Mouse (Mus musculus) limb, embryonic 11.5 days (tissue): Measurements from ENCODE around the gene Sdad1. TPM values are rescaled to one million over a fixed set of nuclear protein-coding genes. Genes with fewer than 3 reads are reported as not detected.

ENCODE experiments used
- ATAC-seq: fragments of 200-750 bp; cut with Nextera tagmentation; 2 replicates; pipeline ENCODE4 v1.8.0; 2017; ENCODE audit warnings: low read depth; ENCODE audit not compliant: insufficient number of reproducible peaks, low FRiP score, low TSS enrichment
- DNase-seq: peaks from one replicate; pipeline ENCODE4 v3.0.0-alpha.2; 2015; ENCODE audit warnings: low spot score
- H3K27ac ChIP-seq: fragments of 300-500 bp; sonication (generic); replicated peaks from 2 replicates; pipeline ENCODE4 v1.5.1; 2014; ENCODE audit warnings: low read depth, mild to moderate bottlenecking, low read length
- H3K27me3 ChIP-seq: fragments of 300-500 bp; sonication (generic); 2 replicates; pipeline ENCODE4 v1.6.1; 2014; ENCODE audit warnings: mild to moderate bottlenecking, low read length, mixed read lengths; ENCODE audit not compliant: control insufficient read depth, insufficient read depth
- H3K36me3 ChIP-seq: fragments of 300-500 bp; sonication (generic); 2 replicates; pipeline ENCODE4 v1.6.1; 2014; ENCODE audit warnings: mild to moderate bottlenecking, low read length, moderate library complexity, mixed read lengths; ENCODE audit not compliant: control insufficient read depth, insufficient read depth
- H3K4me1 ChIP-seq: fragments of 300-500 bp; sonication (generic); 2 replicates; pipeline ENCODE4 v1.6.1; 2014; ENCODE audit warnings: low read length, mixed read lengths; ENCODE audit not compliant: control insufficient read depth, insufficient read depth
- H3K4me2 ChIP-seq: fragments of 300-500 bp; sonication (generic); 2 replicates; pipeline ENCODE4 v1.6.1; 2014; ENCODE audit warnings: low read depth, mild to moderate bottlenecking, moderate library complexity; ENCODE audit not compliant: severe bottlenecking
- H3K4me3 ChIP-seq: fragments of 300-500 bp; sonication (generic); 2 replicates; pipeline ENCODE4 v1.5.1; 2014; ENCODE audit warnings: low read depth, low read length
- H3K9ac ChIP-seq: fragments of 300-500 bp; sonication (generic); 2 replicates; pipeline ENCODE4 v1.6.1; 2014; ENCODE audit warnings: mild to moderate bottlenecking, low read length
- H3K9me3 ChIP-seq: fragments of 300-500 bp; sonication (generic); 2 replicates; pipeline ENCODE4 v1.6.1; 2016; ENCODE audit warnings: low read length; ENCODE audit not compliant: control insufficient read depth
- WGBS: fragments of 180-500 bp; shearing (Covaris S2); extraction: QIAGEN DNeasy Blood & Tissue Kit; methylation state at CpG from one replicate; pipeline ENCODE4 v1.1.7; 2014; 5-methylcytosine and 5-hydroxymethylcytosine counted together
- polyA plus RNA-seq: library from polyadenylated mRNA; unstranded; fragments of >200 nt; fragmentation: Nextera tagmentation; extraction: Ambion mirVana; gene quantifications from 2 replicates; pipeline ENCODE4 v1.2.1, GENCODE M21; 2014

Sdad1 gene
- polyA plus RNA-seq, 1 experiment from 2014 or later, result 45.3 TPM

- Histone ChIP-seq H3K27me3 (no peaks in the 10 kb centered on the region), H3K4me2 (no peak overlapping the region), H3K9me3 (no peaks in the 10 kb centered on the region), H3K4me3 (no peak overlapping the region), H3K27ac (no peak overlapping the region), H3K36me3 (no peaks in the 10 kb centered on the region; the same call in 1 of the 2 replicates), H3K9ac (no peak overlapping the region), H3K4me1 (no peaks in the 10 kb centered on the region)
- whole genome bisulfite sequencing, result 86% methylated on average over 8 of the region's 8 CpGs
- DNase-seq (no peak), ATAC-seq (no peak)
These were observed 47.6 kb downstream of the Sdad1 start for GRCm38 (mm10) chr5:92262646-92263045.

GRCm38 (mm10) chr5:92256218-92256617 is 54.1 kb downstream of the Sdad1 start, which contains the start of gene Ppef2:
Gene Ppef2 (minus strand): TSS chr5:92256278.
- Histone ChIP-seq H3K9me3 (no peaks in the 10 kb centered on the region), H3K4me3 (no peak within 1 kb of the TSS), H3K4me1 (peaks cover 4% of the 10 kb centered on the region; the same call in 1 of the 2 replicates), H3K4me2 (no peak within 1 kb of the TSS), H3K27me3 (no peaks in the 10 kb centered on the region), H3K36me3 (no peaks in the 10 kb centered on the region), H3K27ac (no peak within 1 kb of the TSS), H3K9ac (no peak within 1 kb of the TSS)
- DNase-seq, result peak; percentile 46
- ATAC-seq, result no peak
- 8% methylated on average over 6 of the region's 6 CpGs for WGBS

- Histone ChIP-seq H3K9me3 (no peaks in the 10 kb centered on the region), H3K4me3 (no peak overlapping the region), H3K36me3 (no peaks in the 10 kb centered on the region), H3K4me1 (peaks cover 4% of the 10 kb centered on the region; the same call in 1 of the 2 replicates), H3K9ac (no peak overlapping the region), H3K4me2 (no peak overlapping the region), H3K27ac (no peak overlapping the region), H3K27me3 (no peaks in the 10 kb centered on the region)
- ATAC-seq, result no peak
- DNase-seq, result no peak
- WGBS, result 69% methylated on average over 6 of the region's 6 CpGs
These were observed 55.8 kb downstream of the Sdad1 start for GRCm38 (mm10) chr5:92254476-92254875.

GRCm38 (mm10) chr5:92252797-92253343 is 57.4 kb downstream of the Sdad1 start:
- ATAC-seq (no peak), DNase-seq (peak; percentile 44)
- Histone ChIP-seq H3K4me1 (peaks cover 4% of the 10 kb centered on the region; the same call in 1 of the 2 replicates), H3K9ac (no peak overlapping the region), H3K27ac (no peak overlapping the region), H3K4me2 (no peak overlapping the region), H3K4me3 (no peak overlapping the region), H3K36me3 (no peaks in the 10 kb centered on the region), H3K27me3 (no peaks in the 10 kb centered on the region), H3K9me3 (no peaks in the 10 kb centered on the region)
- WGBS, result 31% methylated on average over 18 of the region's 18 CpGs

- Histone ChIP-seq H3K4me1 (no peaks in the 10 kb centered on the region; the same call in 1 of the 2 replicates), H3K9me3 (no peaks in the 10 kb centered on the region), H3K4me2 (no peak overlapping the region), H3K4me3 (no peak overlapping the region), H3K36me3 (no peaks in the 10 kb centered on the region), H3K27me3 (no peaks in the 10 kb centered on the region), H3K9ac (no peak overlapping the region), H3K27ac (no peak overlapping the region)
- DNase-seq (no peak), ATAC-seq (no peak)
- WGBS, result 90% methylated on average over 6 of the region's 6 CpGs
These were observed 58.2 kb downstream of the Sdad1 start for GRCm38 (mm10) chr5:92252031-92252430.

- Histone ChIP-seq H3K4me1 (no peaks in the 10 kb centered on the region), H3K9ac (no peak overlapping the region), H3K36me3 (no peaks in the 10 kb centered on the region), H3K27ac (no peak overlapping the region), H3K4me3 (no peak overlapping the region), H3K27me3 (no peaks in the 10 kb centered on the region), H3K9me3 (no peaks in the 10 kb centered on the region), H3K4me2 (no peak overlapping the region)
- no peak for ATAC-seq
- WGBS, result 83% methylated on average over 11 of the region's 11 CpGs
- DNase-seq, result no peak
These were observed 61.7 kb downstream of the Sdad1 start for GRCm38 (mm10) chr5:92248614-92249013.

GRCm38 (mm10) chr5:92245483-92245882 is 64.8 kb downstream of the Sdad1 start:
- Histone ChIP-seq H3K27me3 (no peaks in the 10 kb centered on the region), H3K36me3 (no peaks in the 10 kb centered on the region), H3K9ac (no peak overlapping the region), H3K27ac (no peak overlapping the region), H3K9me3 (no peaks in the 10 kb centered on the region), H3K4me2 (no peak overlapping the region), H3K4me3 (no peak overlapping the region), H3K4me1 (no peaks in the 10 kb centered on the region)
- DNase-seq, result no peak
- no peak for ATAC-seq
- 92% methylated on average over 9 of the region's 9 CpGs for WGBS

- H3K4me3 ChIP-seq, result no peak overlapping the region
- DNase-seq (no peak), ATAC-seq (no peak)
- no peaks in the 10 kb centered on the region for H3K36me3 ChIP-seq
- WGBS, result 96% methylated on average over 2 of the region's 2 CpGs
- H3K27me3 ChIP-seq, result no peaks in the 10 kb centered on the region
- H3K9me3 ChIP-seq, result no peaks in the 10 kb centered on the region
- H3K4me2 ChIP-seq, result no peak overlapping the region
- H3K27ac ChIP-seq, result no peak overlapping the region
- H3K4me1 ChIP-seq, result no peaks in the 10 kb centered on the region
- no peak overlapping the region for H3K9ac ChIP-seq
These were observed 65.4 kb downstream of the Sdad1 start for GRCm38 (mm10) chr5:92244900-92245299.

GRCm38 (mm10) chr5:92240769-92241168 is 69.5 kb downstream of the Sdad1 start:
- H3K27ac ChIP-seq, result no peak overlapping the region
- no peaks in the 10 kb centered on the region for H3K4me1 ChIP-seq
- no peak overlapping the region for H3K4me2 ChIP-seq
- DNase-seq, result no peak
- H3K9me3 ChIP-seq, result no peaks in the 10 kb centered on the region
- ATAC-seq, result no peak
- no peaks in the 10 kb centered on the region for H3K27me3 ChIP-seq
- 92% methylated on average over 12 of the region's 12 CpGs for WGBS
- no peak overlapping the region for H3K9ac ChIP-seq
- H3K36me3 ChIP-seq, result no peaks in the 10 kb centered on the region
- no peak overlapping the region for H3K4me3 ChIP-seq
